Mouse (Mus musculus) bone marrow macrophage, adult 2 months (primary cell): ENCODE data around the gene Imp4. TPM values are rescaled to one million over a fixed set of nuclear protein-coding genes. Genes with fewer than 3 reads are reported as not detected.

ENCODE experiments used
- H3K27ac ChIP-seq: 2 replicates; pipeline ENCODE4 v1.5.1; 2012; ENCODE audit warnings: low read depth, low read length; ENCODE audit not compliant: insufficient read depth
- H3K4me1 ChIP-seq: 2 replicates; pipeline ENCODE4 v1.6.1; 2012; ENCODE audit warnings: low read length; ENCODE audit not compliant: control insufficient read depth, insufficient read depth
- H3K4me3 ChIP-seq: 2 replicates; pipeline ENCODE4 v1.5.1; 2012; ENCODE audit warnings: mild to moderate bottlenecking, low read length, moderate library complexity; ENCODE audit not compliant: insufficient read depth
- CTCF ChIP-seq: IDR thresholded peaks from 2 replicates; pipeline ENCODE4 v1.5.1; 2012; ENCODE audit warnings: low read depth, mild to moderate bottlenecking, low read length, moderate library complexity
- POLR2A ChIP-seq: IDR thresholded peaks from 2 replicates; pipeline ENCODE4 v1.6.1; 2012; ENCODE audit warnings: mild to moderate bottlenecking, low read depth, low read length, borderline replicate concordance
- polyA plus RNA-seq: library from polyadenylated mRNA; stranded (reverse); fragments of >200 nt; gene quantifications from 2 replicates; pipeline ENCODE4 v1.2.4, GENCODE M21; 2012; ENCODE audit not compliant: missing spikeins, insufficient read depth, insufficient read length

Gene Imp4
- polyA plus RNA-seq, 1 experiment = 40.9 TPM

DNA sequence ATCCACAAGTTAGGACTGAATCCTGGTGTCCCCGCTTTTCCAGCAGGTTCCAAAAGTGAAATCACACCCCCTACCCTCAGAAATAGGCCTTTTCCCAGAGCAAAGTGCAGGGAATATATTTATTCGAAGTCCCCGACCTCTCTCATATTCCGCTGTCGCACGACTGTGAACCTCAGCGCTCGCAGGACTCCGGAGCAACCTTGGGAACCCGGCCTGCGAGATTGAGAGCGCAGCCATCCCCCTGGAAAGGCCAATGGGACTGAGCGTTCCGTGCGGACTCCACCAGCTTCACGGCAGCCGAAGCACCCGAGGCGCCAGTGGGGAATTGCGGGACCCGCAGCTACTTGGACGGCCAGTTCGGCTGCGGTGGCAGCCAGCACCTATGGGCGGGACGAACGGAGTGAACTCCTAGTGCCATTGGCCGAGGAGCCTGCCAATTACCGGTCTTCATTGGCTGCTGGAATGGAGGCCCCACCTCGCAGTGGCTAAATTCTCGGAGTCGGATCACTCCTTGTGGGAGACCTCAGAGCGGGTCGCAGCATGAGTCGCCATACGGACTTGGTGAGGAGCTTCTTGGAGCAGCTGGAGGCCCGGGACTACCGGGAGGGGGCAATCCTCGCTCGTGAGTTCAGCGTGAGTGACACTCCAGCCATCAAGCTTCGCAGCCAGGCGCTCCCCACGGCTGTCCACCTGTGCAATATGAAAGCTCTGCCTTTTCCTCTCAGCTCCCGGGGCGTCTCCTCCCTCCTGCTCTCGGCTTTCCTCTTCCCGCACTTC is 19.8 kb downstream of the Imp4 start, which contains the start of gene Ptpn18:
Gene Ptpn18, plus strand, starts transcription at position 479 of the 777 bp plus-strand sequence.
- Histone ChIP-seq H3K4me3 (peak within 1 kb of the TSS; percentile 66), H3K27ac (no peak within 1 kb of the TSS), H3K4me1 (peaks cover 17% of the 10 kb centered on the region)
- TF ChIP-seq POLR2A (no peak), CTCF (no peak)

DNA sequence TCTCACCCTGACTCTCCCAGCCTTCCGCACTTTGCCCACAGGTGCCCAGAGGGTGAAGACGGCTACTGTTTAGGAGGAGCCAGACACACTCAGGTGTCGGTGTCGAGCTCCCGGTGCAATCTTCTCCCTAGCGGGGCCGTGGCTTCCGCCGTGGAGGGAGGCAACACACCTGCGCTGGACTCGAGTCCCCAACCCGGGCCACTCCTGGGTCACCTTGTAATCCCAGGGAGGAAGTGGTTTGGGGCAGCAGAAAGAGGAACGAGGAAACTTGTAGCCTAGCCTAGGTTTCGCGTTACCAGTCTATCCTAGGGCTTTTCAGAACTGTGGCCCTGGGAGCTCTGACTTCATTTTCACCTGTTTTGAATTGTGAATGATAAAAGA is 20.4 kb downstream of the Imp4 start:
- H3K4me1 ChIP-seq = peaks cover 21% of the 10 kb centered on the region
- TF ChIP-seq POLR2A = no peak
- TF ChIP-seq CTCF = no peak
- H3K4me3 ChIP-seq = peak overlapping the region; percentile 66
- H3K27ac ChIP-seq = no peak overlapping the region

DNA sequence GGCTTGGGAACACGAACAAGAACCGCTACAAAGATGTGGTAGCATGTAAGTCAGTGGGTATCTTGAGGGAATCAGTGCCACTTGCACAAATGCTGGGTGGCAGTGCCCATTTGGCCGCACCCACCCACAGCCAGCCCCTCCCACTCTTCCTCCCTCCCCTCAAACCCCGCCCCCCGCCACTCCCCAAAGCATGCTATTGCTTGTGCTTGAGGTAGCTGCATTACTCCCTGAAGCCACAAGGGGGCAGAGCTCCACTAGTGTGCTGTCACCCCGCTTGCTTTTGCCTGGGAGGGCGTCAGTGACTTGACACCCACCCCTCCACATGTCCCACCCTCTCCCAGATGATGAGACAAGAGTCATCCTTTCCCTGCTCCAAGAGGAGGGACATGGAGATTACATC is 23.1 kb downstream of the Imp4 start:
- H3K27ac ChIP-seq = no peak overlapping the region
- no peak for TF ChIP-seq POLR2A
- peak; percentile 84 for TF ChIP-seq CTCF
- no peak overlapping the region for H3K4me3 ChIP-seq
- H3K4me1 ChIP-seq = peaks cover 44% of the 10 kb centered on the region

DNA sequence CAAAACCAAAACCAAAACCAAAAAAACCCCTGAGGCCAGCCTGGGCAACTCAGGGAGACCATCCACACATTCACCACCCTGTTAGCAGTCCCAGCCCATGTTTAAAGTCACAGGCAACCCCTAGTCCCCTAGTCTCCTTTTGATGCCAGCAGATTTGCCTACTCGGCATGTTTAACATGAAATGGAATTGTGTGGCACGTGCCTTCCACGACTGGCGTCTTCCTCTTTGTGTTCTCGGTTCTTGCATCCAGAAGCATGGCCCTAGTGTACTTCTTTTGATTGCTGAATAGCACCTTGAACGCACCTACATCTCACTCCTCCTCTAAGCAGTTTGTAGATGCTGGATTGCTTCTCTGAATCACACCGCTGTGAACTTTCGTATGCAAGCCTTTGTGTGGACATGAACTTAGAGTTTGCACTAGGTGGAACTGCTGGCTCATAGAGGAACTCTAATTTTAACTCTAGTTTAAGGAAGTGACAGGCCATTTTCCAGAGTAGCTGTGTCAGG is 24.7 kb downstream of the Imp4 start:
- H3K4me3 ChIP-seq = peak overlapping the region; percentile 37
- peaks cover 52% of the 10 kb centered on the region for H3K4me1 ChIP-seq
- TF ChIP-seq CTCF (no peak), POLR2A (no peak)
- peak overlapping the region; percentile 95 for H3K27ac ChIP-seq

DNA sequence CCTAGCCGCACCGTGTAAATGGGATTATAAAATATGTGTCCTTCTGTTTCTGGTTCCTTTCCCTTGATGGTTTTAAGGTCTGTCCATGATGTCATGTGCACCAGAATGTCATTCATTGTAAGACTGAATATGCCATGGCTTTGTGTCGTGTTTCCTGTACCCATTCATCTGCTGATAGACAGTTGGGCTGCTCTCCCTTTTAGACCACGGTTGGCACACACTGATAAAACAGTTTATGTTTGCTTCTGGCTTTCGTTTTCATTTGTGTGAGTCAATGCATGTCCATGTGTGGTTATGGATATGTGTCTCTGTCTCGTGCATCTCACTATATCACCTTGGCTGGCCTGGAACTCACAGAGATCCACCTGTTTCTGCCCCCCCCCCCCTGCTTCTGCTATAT is 25.8 kb downstream of the Imp4 start:
- TF ChIP-seq POLR2A (no peak), CTCF (no peak)
- Histone ChIP-seq H3K27ac (peak overlapping the region; percentile 95), H3K4me3 (no peak overlapping the region), H3K4me1 (peaks cover 49% of the 10 kb centered on the region)

DNA sequence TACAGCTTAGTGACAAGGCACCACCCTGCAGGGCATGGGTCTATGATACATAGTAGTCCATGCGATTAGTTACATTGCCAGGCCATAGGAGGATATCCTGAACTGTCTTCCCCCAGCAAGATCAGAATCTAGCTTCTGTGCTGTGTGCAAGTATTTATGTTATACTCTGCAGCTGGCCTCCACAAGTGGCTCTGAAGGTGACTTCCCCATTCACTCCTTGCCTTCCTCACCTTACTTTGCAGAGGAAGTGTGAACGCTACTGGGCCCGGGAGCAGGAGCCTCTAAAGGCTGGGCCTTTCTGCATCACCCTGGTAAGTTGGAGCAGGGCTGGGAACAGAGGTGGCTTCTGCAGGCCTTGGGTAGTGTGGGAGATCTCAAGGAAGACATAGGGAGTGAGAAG is 28.4 kb downstream of the Imp4 start:
- Histone ChIP-seq H3K4me1 (peaks cover 58% of the 10 kb centered on the region), H3K4me3 (no peak overlapping the region), H3K27ac (peak overlapping the region; percentile 75)
- TF ChIP-seq CTCF (no peak), POLR2A (no peak)

DNA sequence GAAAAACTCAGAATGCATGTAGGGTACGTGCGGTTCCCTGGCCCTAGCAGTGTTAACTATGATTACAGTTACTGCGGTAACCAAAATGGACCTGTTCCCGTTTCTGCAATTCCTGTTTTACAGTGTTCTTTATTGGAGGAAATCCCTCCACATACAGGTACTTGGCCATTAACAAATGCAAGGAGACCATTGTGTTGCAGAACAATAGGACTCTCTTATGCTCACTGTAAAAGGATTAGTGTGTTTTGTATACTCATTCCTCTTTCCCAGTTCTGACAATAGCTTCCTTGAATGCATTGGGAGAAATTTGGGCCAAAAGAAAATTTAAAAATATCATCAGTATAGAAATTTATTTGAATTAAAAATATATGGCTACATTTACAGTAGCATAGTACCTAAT is 28.8 kb downstream of the Imp4 start:
- peak overlapping the region; percentile 75 for H3K27ac ChIP-seq
- TF ChIP-seq CTCF (no peak), POLR2A (no peak)
- H3K4me3 ChIP-seq = no peak overlapping the region
- peaks cover 54% of the 10 kb centered on the region for H3K4me1 ChIP-seq

DNA sequence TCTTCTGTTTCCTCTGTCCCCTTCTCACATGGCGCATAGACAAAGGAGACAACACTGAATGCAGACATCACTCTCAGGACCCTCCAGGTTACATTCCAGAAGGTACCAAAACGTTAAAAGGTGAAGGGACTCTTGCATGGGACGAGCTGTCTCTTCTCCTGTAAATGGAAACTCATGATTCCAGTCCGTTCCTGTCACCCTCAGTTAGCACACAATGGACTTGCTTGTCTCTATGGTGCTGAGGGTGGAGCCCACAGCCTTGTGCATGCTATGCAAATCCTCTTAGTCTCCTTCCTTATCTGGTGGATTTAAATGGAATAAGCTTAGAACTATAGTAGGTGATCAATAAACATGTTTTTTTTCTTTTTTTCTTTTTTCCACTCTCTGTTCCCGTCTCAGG is 30.1 kb downstream of the Imp4 start:
- peaks cover 52% of the 10 kb centered on the region for H3K4me1 ChIP-seq
- no peak for TF ChIP-seq POLR2A
- no peak for TF ChIP-seq CTCF
- H3K4me3 ChIP-seq = no peak overlapping the region
- no peak overlapping the region for H3K27ac ChIP-seq

DNA sequence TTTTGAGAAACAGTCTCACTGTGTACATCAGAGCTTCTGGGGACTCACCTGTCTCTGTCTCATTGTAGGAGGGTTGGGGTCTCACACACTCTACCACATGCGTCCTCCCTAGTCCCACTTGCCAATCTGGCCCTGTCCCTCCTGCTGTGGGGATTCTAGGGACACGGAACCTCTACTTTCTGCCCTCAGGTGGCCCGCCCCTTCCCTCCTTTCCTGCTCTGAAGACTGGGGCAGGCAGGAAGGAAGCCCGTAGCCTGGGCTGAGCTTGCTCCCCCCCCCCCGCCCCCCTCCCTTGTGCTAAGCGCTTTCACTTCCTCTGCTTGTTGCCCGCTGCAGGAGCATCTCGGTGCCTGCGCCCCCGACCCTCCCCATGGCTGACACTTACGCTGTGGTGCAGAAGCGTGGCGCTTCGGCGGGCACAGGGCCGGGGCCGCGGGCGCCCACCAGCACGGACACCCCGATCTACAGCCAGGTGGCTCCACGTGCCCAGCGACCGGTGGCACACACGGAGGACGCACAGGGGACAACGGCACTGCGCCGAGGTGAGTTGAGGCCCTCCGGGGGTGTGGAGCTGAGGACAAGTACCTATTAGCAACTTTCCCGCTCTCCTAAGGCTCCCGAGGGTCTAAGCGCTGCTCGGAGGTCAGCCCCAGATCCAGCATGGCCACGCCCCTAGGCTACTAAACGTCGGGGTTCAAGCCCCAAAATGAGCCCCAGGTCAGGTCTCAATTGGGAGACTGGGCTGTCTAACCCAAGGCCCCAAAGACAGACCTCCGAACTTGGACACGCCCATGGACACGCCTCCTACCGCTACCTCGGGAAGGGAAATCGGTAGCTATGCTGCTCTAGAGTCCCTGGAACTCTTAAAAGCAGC is 33.0 kb downstream of the Imp4 start:
- Histone ChIP-seq H3K27ac (peak overlapping the region; percentile 87), H3K4me1 (peaks cover 27% of the 10 kb centered on the region), H3K4me3 (peak overlapping the region; percentile 95)
- no peak for TF ChIP-seq CTCF
- 0 out of 2 replicates have a peak, but pooled peaks have one; percentile 50 for TF ChIP-seq POLR2A
